Mouse (Mus musculus) CH12.LX (cell line): Measurements from ENCODE around the gene Pgap1. TPM values are rescaled to one million over a fixed set of nuclear protein-coding genes. Genes with fewer than 3 reads are reported as not detected.

Source experiments
- DNase-seq: peaks from one replicate; pipeline ENCODE4 v3.0.0-alpha.2; 2013; ENCODE audit errors: extremely low read depth
- H3K27ac ChIP-seq: 2 replicates; pipeline ENCODE4 v1.5.1; 2012; ENCODE audit warnings: low read depth, mild to moderate bottlenecking, control low read depth, moderate library complexity; ENCODE audit not compliant: insufficient read depth
- H3K27me3 ChIP-seq: replicated peaks from 2 replicates; pipeline ENCODE3; 2012; ENCODE audit warnings: inconsistent platforms
- H3K36me3 ChIP-seq, 2 experiments: replicated peaks in 1 of 2; 2 replicates each; pipeline versions ENCODE3 to v1.6.1; 2012; ENCODE audit warnings: inconsistent platforms in 1 of 2, low read length in 1 of 2, mild to moderate bottlenecking in 1 of 2, mixed read lengths in 1 of 2, moderate library complexity in 1 of 2; ENCODE audit not compliant: control insufficient read depth in 1 of 2, insufficient read depth in 1 of 2
- H3K4me1 ChIP-seq, 2 experiments: 2 replicates each; pipeline ENCODE4 v1.6.1; 2012; ENCODE audit warnings: inconsistent platforms in 1 of 2, moderate library complexity in 1 of 2; ENCODE audit not compliant: insufficient read depth in 2 of 2, control insufficient read depth in 1 of 2
- H3K4me2 ChIP-seq: 2 replicates; pipeline ENCODE4 v1.6.1; 2012; ENCODE audit warnings: low read depth, mild to moderate bottlenecking, control low read depth; ENCODE audit not compliant: poor library complexity, insufficient read depth, severe bottlenecking
- H3K4me3 ChIP-seq, 3 experiments: fragments of 150-350 bp in 1 of 3; sonication (generic) in 1 of 3; replicated peaks in 1 of 3; 2 replicates each; pipeline versions ENCODE3 to v1.5.1; 2011 to 2012; ENCODE audit warnings: low read depth in 2 of 3, low read length in 2 of 3, mild to moderate bottlenecking in 2 of 3, moderate library complexity in 2 of 3, control low read depth in 1 of 3, improper control_type of control experiment in 1 of 3, inconsistent platforms in 1 of 3, mixed read lengths in 1 of 3; ENCODE audit not compliant: poor library complexity in 1 of 3
- H3K79me2 ChIP-seq: replicated peaks from 2 replicates; pipeline ENCODE4 v1.6.1; 2012; ENCODE audit warnings: mild to moderate bottlenecking, moderate library complexity; ENCODE audit not compliant: control insufficient read depth, poor library complexity, insufficient read depth, severe bottlenecking; ENCODE audit errors: extremely low read depth
- H3K9ac ChIP-seq: 2 replicates; pipeline ENCODE4 v1.6.1; 2012; ENCODE audit warnings: low read depth, mild to moderate bottlenecking, control low read depth, moderate library complexity; ENCODE audit not compliant: insufficient read depth
- H3K9me3 ChIP-seq: replicated peaks from 2 replicates; pipeline ENCODE3; 2012; ENCODE audit warnings: low read length, inconsistent platforms, mixed read lengths
- BHLHE40 ChIP-seq: IDR thresholded peaks from 2 replicates; pipeline ENCODE4 v1.6.1; 2011; ENCODE audit warnings: mild to moderate bottlenecking, low read depth, low read length, improper control_type of control experiment
- CHD2 ChIP-seq: IDR thresholded peaks from 2 replicates; pipeline ENCODE4 v1.6.1; 2011; ENCODE audit warnings: low read length, improper control_type of control experiment
- CTCF ChIP-seq, 2 experiments: IDR thresholded peaks in 1 of 2; conservative IDR thresholded peaks in 1 of 2; 2 replicates each; pipeline ENCODE4 v1.5.1; 2011 to 2012; ENCODE audit warnings: low read depth in 2 of 2, low read length in 2 of 2, improper control_type of control experiment in 1 of 2, inconsistent platforms in 1 of 2, mild to moderate bottlenecking in 1 of 2, moderate library complexity in 1 of 2
- E2F4 ChIP-seq: IDR thresholded peaks from 2 replicates; pipeline ENCODE4 v1.6.1; 2011; ENCODE audit warnings: low read depth, low read length, improper control_type of control experiment; ENCODE audit not compliant: insufficient replicate concordance
- ELF1 ChIP-seq: IDR thresholded peaks from 2 replicates; pipeline ENCODE4 v1.6.1; 2014; ENCODE audit warnings: low read depth, mild to moderate bottlenecking, inconsistent platforms, low read length, improper control_type of control experiment
- GABPA ChIP-seq: IDR thresholded peaks from 2 replicates; pipeline ENCODE4 v1.6.1; 2012; ENCODE audit warnings: low read depth, low read length, improper control_type of control experiment, inconsistent platforms; ENCODE audit not compliant: insufficient replicate concordance
- IRF4 ChIP-seq: IDR thresholded peaks from 2 replicates; pipeline ENCODE4 v1.6.1; 2014; ENCODE audit warnings: low read depth, mild to moderate bottlenecking, inconsistent platforms, low read length, improper control_type of control experiment
- JUND ChIP-seq: conservative IDR thresholded peaks from 2 replicates; pipeline ENCODE4 v1.6.1; 2011; ENCODE audit warnings: low read depth, low read length, improper control_type of control experiment
- MAFK ChIP-seq: IDR thresholded peaks from 2 replicates; pipeline ENCODE4 v1.6.1; 2011; ENCODE audit warnings: low read length, improper control_type of control experiment; ENCODE audit not compliant: insufficient replicate concordance
- MAX ChIP-seq: IDR thresholded peaks from 2 replicates; pipeline ENCODE4 v1.6.1; 2011; ENCODE audit warnings: low read length, improper control_type of control experiment
- MAZ ChIP-seq: IDR thresholded peaks from 2 replicates; pipeline ENCODE4 v1.6.1; 2012; ENCODE audit warnings: low read depth, mild to moderate bottlenecking, inconsistent platforms, low read length, improper control_type of control experiment, moderate library complexity
- MEF2A ChIP-seq: IDR thresholded peaks from 2 replicates; pipeline ENCODE4 v1.6.1; 2014; ENCODE audit warnings: low read depth, mild to moderate bottlenecking, inconsistent platforms, low read length, improper control_type of control experiment, borderline replicate concordance
- MXI1 ChIP-seq: IDR thresholded peaks from 2 replicates; pipeline ENCODE4 v1.6.1; 2011; ENCODE audit warnings: mild to moderate bottlenecking, low read depth, low read length, improper control_type of control experiment
- MYC ChIP-seq: IDR thresholded peaks from 2 replicates; pipeline ENCODE4 v1.6.1; 2011; ENCODE audit warnings: low read depth, mild to moderate bottlenecking, improper control_type of control experiment, low read length
- NELFE ChIP-seq: IDR thresholded peaks from 2 replicates; pipeline ENCODE4 v1.6.1; 2011; ENCODE audit warnings: low read depth, low read length, improper control_type of control experiment
- NRF1 ChIP-seq: IDR thresholded peaks from 2 replicates; pipeline ENCODE4 v1.6.1; 2014; ENCODE audit warnings: low read depth, mild to moderate bottlenecking, inconsistent platforms, low read length, improper control_type of control experiment, moderate library complexity
- PAX5 ChIP-seq: IDR thresholded peaks from 2 replicates; pipeline ENCODE4 v1.6.1; 2012; ENCODE audit warnings: low read length, inconsistent platforms, mixed read lengths
- POLR2A ChIP-seq: IDR thresholded peaks from 2 replicates; pipeline ENCODE4 v1.6.1; 2011; ENCODE audit warnings: low read depth, mild to moderate bottlenecking, improper control_type of control experiment, low read length
- RAD21 ChIP-seq: IDR thresholded peaks from 2 replicates; pipeline ENCODE4 v1.6.1; 2011; ENCODE audit warnings: low read depth, mild to moderate bottlenecking, low read length, improper control_type of control experiment, moderate library complexity
- SIN3A ChIP-seq: IDR thresholded peaks from 2 replicates; pipeline ENCODE4 v1.6.1; 2012; ENCODE audit warnings: low read length, improper control_type of control experiment, inconsistent platforms
- SMC3 ChIP-seq: IDR thresholded peaks from 2 replicates; pipeline ENCODE4 v1.6.1; 2011; ENCODE audit warnings: low read depth, low read length, improper control_type of control experiment
- UBTF ChIP-seq: IDR thresholded peaks from 2 replicates; pipeline ENCODE4 v1.6.1; 2012; ENCODE audit warnings: low read depth, mild to moderate bottlenecking, inconsistent platforms, low read length, improper control_type of control experiment, moderate library complexity
- USF1 ChIP-seq: IDR thresholded peaks from 2 replicates; pipeline ENCODE4 v1.6.1; 2014; ENCODE audit warnings: low read depth, mild to moderate bottlenecking, inconsistent platforms, low read length, improper control_type of control experiment
- USF2 ChIP-seq: conservative IDR thresholded peaks from 2 replicates; pipeline ENCODE4 v1.6.1; 2011; ENCODE audit warnings: low read depth, low read length, improper control_type of control experiment
- ZC3H11A ChIP-seq: IDR thresholded peaks from 2 replicates; pipeline ENCODE4 v1.6.1; 2012; ENCODE audit warnings: low read depth, mild to moderate bottlenecking, inconsistent platforms, low read length, improper control_type of control experiment
- ZKSCAN1 ChIP-seq: IDR thresholded peaks from 2 replicates; pipeline ENCODE4 v1.6.1; 2012; ENCODE audit warnings: low read depth, inconsistent platforms, low read length, improper control_type of control experiment, borderline replicate concordance
- dilution Hi-C: fragments of 300-500 bp; cut with MboI; formaldehyde crosslinking; loops from 2 replicates; pipeline ENCODE4 v1.14.3; 2020; ENCODE audit warnings: low sequenced_read_pairs; ENCODE audit not compliant: extremely low pct_unique_long_range_greater_than_20kb, extremely low pct_ligation_motif_present
- in situ Hi-C: fragments of 300-500 bp; cut with MboI; formaldehyde crosslinking; loops from 3 replicates; pipeline ENCODE4 v1.14.3; 2019; ENCODE audit warnings: low sequenced_read_pairs, low pct_ligation_motif_present, low pct_unique_long_range_greater_than_20kb, mixed read lengths
- polyA plus RNA-seq: library from polyadenylated mRNA; unstranded; fragments of >175 nt; gene quantifications from 2 replicates; pipeline ENCODE4 v1.2.1, GENCODE M21; 2012; ENCODE audit warnings: low read depth; ENCODE audit not compliant: insufficient read length
- total RNA-seq, 2 experiments: library from RNA; depleted of rRNA; stranded (reverse); fragments of 300-350 nt in 1 of 2; fragments of >200 nt in 1 of 2; gene quantifications; 2 replicates each; pipeline ENCODE4 v1.2.3; 2012 to 2014

The Pgap1 gene
- total and polyA plus RNA-seq, 3 experiments = 2.2 to 6.3 (median 3.4) TPM

- H3K36me3 ChIP-seq = no peaks in the 10 kb centered on the region
- TF ChIP-seq MAFK (no peak), ZC3H11A (no peak), MAZ (no peak), SIN3A (no peak), E2F4 (no peak), JUND (no peak), MXI1 (no peak), NELFE (no peak), CHD2 (no peak), BHLHE40 (no peak), USF1 (no peak), IRF4 (no peak), POLR2A (no peak), MYC (no peak), CTCF (conservative IDR thresholded peaks at IDR 0.05 in 1 of 2, IDR thresholded peaks at IDR 0.05 in 1 of 2; ENCODE audit: low read depth in 2 of 2, low read length in 2 of 2) (no peak)
- TF ChIP-seq, all 38 proteins: peak for 0
- Histone ChIP-seq H3K4me2 (no peak overlapping the region), H3K79me2 (no peaks in the 10 kb centered on the region), H3K4me3 (no peak overlapping the region), H3K27me3 (no peaks in the 10 kb centered on the region), H3K9ac (no peak overlapping the region), H3K4me1 (peaks cover 6% of the 10 kb centered on the region in 2 experiments; a peak in 2 of 4 replicates), H3K27ac (no peak overlapping the region), H3K9me3 (peaks cover 2% of the 10 kb centered on the region)
- dilution Hi-C loops = no loop called here
- no peak for DNase-seq
- in situ Hi-C loops = no loop called here
These were observed 49.5 kb upstream of the Pgap1 start for GRCm38 (mm10) chr1:54606936-54607335.

- no peak overlapping the region for H3K4me2 ChIP-seq
- no peak for DNase-seq
- H3K36me3 ChIP-seq = no peaks in the 10 kb centered on the region
- TF ChIP-seq NELFE = no peak
- no peak for TF ChIP-seq E2F4
- no peak overlapping the region for H3K27ac ChIP-seq
- no peaks in the 10 kb centered on the region for H3K9me3 ChIP-seq
- 0 out of 4 replicates have a peak, but pooled peaks cover 3% of the 10 kb centered on the region in 2 experiments for H3K4me1 ChIP-seq
- H3K79me2 ChIP-seq = no peaks in the 10 kb centered on the region
- no peaks in the 10 kb centered on the region for H3K27me3 ChIP-seq
- no peak overlapping the region for H3K9ac ChIP-seq
- H3K4me3 ChIP-seq = no peak overlapping the region
- in situ Hi-C loops (no loop called here), dilution Hi-C loops (no loop called here)
These were observed 44.2 kb upstream of the Pgap1 start for GRCm38 (mm10) chr1:54601692-54602091.

- dilution Hi-C loops = no loop called here
- in situ Hi-C loops = no loop called here
These were observed 42.8 kb upstream of the Pgap1 start for GRCm38 (mm10) chr1:54600275-54600674.

More at GRCm38 (mm10) chr1:54600275-54600674, 42.8 kb upstream of the Pgap1 start:
- H3K27ac ChIP-seq = no peak overlapping the region
- H3K4me3 ChIP-seq = no peak overlapping the region
- H3K4me1 ChIP-seq = no peaks in the 10 kb centered on the region
- H3K9me3 ChIP-seq = no peaks in the 10 kb centered on the region
- H3K36me3 ChIP-seq = no peaks in the 10 kb centered on the region
- no peak for DNase-seq
- TF ChIP-seq SIN3A = no peak
- TF ChIP-seq MAX = no peak
- no peak for TF ChIP-seq PAX5
- no peak for TF ChIP-seq ZKSCAN1
- TF ChIP-seq MAZ = no peak
- no peak for TF ChIP-seq RAD21
- TF ChIP-seq USF2 = no peak
- TF ChIP-seq ELF1 = no peak
- no peak for TF ChIP-seq UBTF
- no peak for TF ChIP-seq NELFE
- no peak for TF ChIP-seq NRF1
- TF ChIP-seq SMC3 = no peak
- no peak for TF ChIP-seq MEF2A
- no peak for TF ChIP-seq MYC
- no peak for TF ChIP-seq GABPA
- TF ChIP-seq E2F4 = no peak
- TF ChIP-seq MXI1 = no peak
- no peaks in the 10 kb centered on the region for H3K27me3 ChIP-seq
- H3K9ac ChIP-seq = no peak overlapping the region
- no peak overlapping the region for H3K4me2 ChIP-seq
- no peaks in the 10 kb centered on the region for H3K79me2 ChIP-seq
